Mouse (Mus musculus): ENCODE measurements at regions not wholly inside any gene's neighbourhood (a gene's known extent, or its start where the extent isn't known, plus 50 kb on each side); places are given as distances from the start of the nearest gene placed in this dataset.

GRCm38 (mm10) chr6:67165091-67165490, 72.9 kb upstream of the Serbp1 start:
- no peak overlapping the region for H3K9ac ChIP-seq (replicated peaks; ENCODE audit: low read length, poor library complexity, severe bottlenecking)
- H3K9me3 ChIP-seq (ENCODE audit: low read length) = no peaks in the 10 kb centered on the region
- ATAC-seq (ENCODE audit: low FRiP score) (no peak), DNase-seq (ENCODE audit: low spot score) (no peak)
- H3K4me3 ChIP-seq (ENCODE audit: low read depth, low read length) = no peak overlapping the region
- no peak overlapping the region for H3K27ac ChIP-seq (ENCODE audit: low read depth, low read length)
- no peak for TF ChIP-seq CTCF (IDR thresholded peaks at IDR 0.05)
- peaks cover 4% of the 10 kb centered on the region; the same call in 1 of the 2 replicates for H3K4me1 ChIP-seq (ENCODE audit: insufficient read depth, low read length)
- H3K36me3 ChIP-seq (ENCODE audit: insufficient read depth, low read length) = no peaks in the 10 kb centered on the region
- WGBS = 95% methylated on average over 6 of the region's 6 CpGs
- no peaks in the 10 kb centered on the region for H3K27me3 ChIP-seq (ENCODE audit: insufficient read depth, low read length)
- no peak overlapping the region for H3K4me2 ChIP-seq (ENCODE audit: low read depth, low read length, poor library complexity, severe bottlenecking)

DNA sequence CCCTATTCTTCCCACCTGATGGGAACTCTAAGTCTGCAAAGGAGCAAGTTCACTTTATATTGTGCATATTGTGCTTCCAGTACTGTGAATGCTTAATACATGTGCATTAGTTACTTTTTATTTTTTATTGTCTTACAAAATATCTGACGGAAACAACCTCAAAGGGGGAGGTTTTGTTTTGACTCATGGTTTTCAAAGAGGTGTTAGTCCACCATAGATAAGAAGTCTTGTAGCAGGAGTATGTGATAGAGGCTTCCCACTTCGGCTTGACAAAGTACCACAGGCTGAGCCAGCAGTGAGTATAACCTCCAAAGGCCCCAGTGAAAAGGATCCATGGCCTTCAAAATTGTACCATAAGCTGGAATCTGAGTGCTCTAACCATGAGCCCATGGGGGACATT, 74.0 kb upstream of the Serbp1 start:
- Histone ChIP-seq H3K4me2 (ENCODE audit: low read depth, low read length, poor library complexity, severe bottlenecking) (no peak overlapping the region), H3K4me3 (ENCODE audit: low read depth, low read length) (no peak overlapping the region), H3K9me3 (ENCODE audit: low read length) (no peaks in the 10 kb centered on the region), H3K9ac (replicated peaks; ENCODE audit: low read length, poor library complexity, severe bottlenecking) (no peak overlapping the region), H3K36me3 (ENCODE audit: insufficient read depth, low read length) (no peaks in the 10 kb centered on the region), H3K27ac (ENCODE audit: low read depth, low read length) (no peak overlapping the region), H3K27me3 (ENCODE audit: insufficient read depth, low read length) (no peaks in the 10 kb centered on the region), H3K4me1 (ENCODE audit: insufficient read depth, low read length) (peaks cover 4% of the 10 kb centered on the region; the same call in 1 of the 2 replicates)
- DNase-seq (ENCODE audit: low spot score) = no peak
- ATAC-seq (ENCODE audit: low FRiP score) = no peak
- no peak for TF ChIP-seq CTCF (IDR thresholded peaks at IDR 0.05)
- WGBS = 94% methylated on average over 2 of the region's 2 CpGs

DNA sequence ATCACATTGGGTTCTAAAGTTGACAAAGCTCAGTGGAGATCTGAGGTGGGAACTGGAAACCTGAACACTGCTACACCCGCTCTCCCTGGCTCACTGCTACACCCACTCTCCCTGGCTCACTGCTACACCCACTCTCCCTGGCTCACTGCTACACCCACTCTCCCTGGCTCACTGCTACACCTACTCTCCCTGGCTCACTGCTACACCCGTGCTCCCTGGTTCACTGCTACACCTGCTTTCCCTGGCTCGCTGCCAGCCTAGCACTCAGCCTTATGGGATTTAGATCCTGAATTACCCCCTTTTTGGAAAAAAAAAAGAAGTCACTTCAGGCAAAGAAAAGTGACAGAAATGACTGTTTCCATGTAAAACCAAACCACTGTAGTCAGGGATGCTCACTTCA, 75.2 kb upstream of the Serbp1 start:
- no peaks in the 10 kb centered on the region for H3K36me3 ChIP-seq (ENCODE audit: insufficient read depth, low read length)
- H3K27ac ChIP-seq (ENCODE audit: low read depth, low read length) = no peak overlapping the region
- no peak for TF ChIP-seq CTCF (IDR thresholded peaks at IDR 0.05)
- H3K9me3 ChIP-seq (ENCODE audit: low read length) = no peaks in the 10 kb centered on the region
- 53% methylated on average over 3 of the region's 3 CpGs for WGBS
- no peak overlapping the region for H3K4me3 ChIP-seq (ENCODE audit: low read depth, low read length)
- H3K9ac ChIP-seq (replicated peaks; ENCODE audit: low read length, poor library complexity, severe bottlenecking) = no peak overlapping the region
- H3K4me1 ChIP-seq (ENCODE audit: insufficient read depth, low read length) = no peaks in the 10 kb centered on the region
- H3K4me2 ChIP-seq (ENCODE audit: low read depth, low read length, poor library complexity, severe bottlenecking) = no peak overlapping the region
- ATAC-seq (ENCODE audit: low FRiP score) = no peak
- no peak for DNase-seq (ENCODE audit: low spot score)
- H3K27me3 ChIP-seq (ENCODE audit: insufficient read depth, low read length) = no peaks in the 10 kb centered on the region

GRCm38 (mm10) chr6:67161610-67162009, 76.4 kb upstream of the Serbp1 start:
- Histone ChIP-seq H3K27ac (ENCODE audit: low read depth, low read length) (no peak overlapping the region), H3K4me2 (ENCODE audit: low read depth, low read length, poor library complexity, severe bottlenecking) (no peak overlapping the region), H3K27me3 (ENCODE audit: insufficient read depth, low read length) (no peaks in the 10 kb centered on the region), H3K36me3 (ENCODE audit: insufficient read depth, low read length) (no peaks in the 10 kb centered on the region), H3K9me3 (ENCODE audit: low read length) (no peaks in the 10 kb centered on the region), H3K4me1 (ENCODE audit: insufficient read depth, low read length) (no peaks in the 10 kb centered on the region), H3K9ac (replicated peaks; ENCODE audit: low read length, poor library complexity, severe bottlenecking) (no peak overlapping the region), H3K4me3 (ENCODE audit: low read depth, low read length) (no peak overlapping the region)
- no peak for TF ChIP-seq CTCF (IDR thresholded peaks at IDR 0.05)
- DNase-seq (ENCODE audit: low spot score) = no peak
- ATAC-seq (ENCODE audit: low FRiP score) = no peak
- WGBS = 68% methylated on average over 7 of the region's 7 CpGs

DNA sequence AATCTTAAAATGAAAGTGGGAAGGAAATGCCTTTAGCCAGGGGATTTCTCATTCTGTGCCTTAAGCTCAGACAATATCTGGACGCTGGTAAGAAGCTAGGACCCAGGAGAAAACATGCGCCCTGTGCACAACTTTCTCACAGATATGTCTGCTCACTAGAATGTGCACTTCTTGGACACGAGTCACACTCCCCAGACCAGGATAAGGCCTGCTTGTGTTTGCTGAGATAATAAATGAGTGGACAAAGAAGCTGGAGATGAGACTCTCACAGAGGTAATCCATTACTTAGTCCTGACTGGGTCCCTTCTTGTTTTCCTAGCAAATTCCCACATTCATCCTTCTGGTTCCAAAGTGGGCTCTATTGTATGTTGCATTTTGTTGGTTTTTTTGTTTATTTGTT, 77.4 kb upstream of the Serbp1 start:
- ATAC-seq (ENCODE audit: low FRiP score) = no peak
- H3K4me3 ChIP-seq (ENCODE audit: low read depth, low read length) = no peak overlapping the region
- WGBS = 79% methylated on average over 3 of the region's 3 CpGs

GRCm38 (mm10) chr6:67159726-67160523, 78.1 kb upstream of the Serbp1 start:
- no peaks in the 10 kb centered on the region for H3K27me3 ChIP-seq (ENCODE audit: insufficient read depth, low read length)
- no peak overlapping the region for H3K4me3 ChIP-seq (ENCODE audit: low read depth, low read length)
- H3K9me3 ChIP-seq (ENCODE audit: low read length) = no peaks in the 10 kb centered on the region
- no peak for DNase-seq (ENCODE audit: low spot score)
- H3K4me2 ChIP-seq (ENCODE audit: low read depth, low read length, poor library complexity, severe bottlenecking) = no peak overlapping the region
- no peaks in the 10 kb centered on the region for H3K36me3 ChIP-seq (ENCODE audit: insufficient read depth, low read length)
- no peak overlapping the region for H3K27ac ChIP-seq (ENCODE audit: low read depth, low read length)
- TF ChIP-seq CTCF (IDR thresholded peaks at IDR 0.05) = no peak
- ATAC-seq (ENCODE audit: low FRiP score) = no peak
- no peak overlapping the region for H3K9ac ChIP-seq (replicated peaks; ENCODE audit: low read length, poor library complexity, severe bottlenecking)
- no peaks in the 10 kb centered on the region for H3K4me1 ChIP-seq (ENCODE audit: insufficient read depth, low read length)
- WGBS = 68% methylated on average over 5 of the region's 5 CpGs

More for the DNA sequence above, 77.4 kb upstream of the Serbp1 start:
- no peak for TF ChIP-seq CTCF (IDR thresholded peaks at IDR 0.05)
- Histone ChIP-seq H3K36me3 (ENCODE audit: insufficient read depth, low read length) (no peaks in the 10 kb centered on the region), H3K9me3 (ENCODE audit: low read length) (no peaks in the 10 kb centered on the region), H3K4me2 (ENCODE audit: low read depth, low read length, poor library complexity, severe bottlenecking) (no peak overlapping the region), H3K27me3 (ENCODE audit: insufficient read depth, low read length) (no peaks in the 10 kb centered on the region), H3K9ac (replicated peaks; ENCODE audit: low read length, poor library complexity, severe bottlenecking) (no peak overlapping the region), H3K4me1 (ENCODE audit: insufficient read depth, low read length) (no peaks in the 10 kb centered on the region), H3K27ac (ENCODE audit: low read depth, low read length) (no peak overlapping the region)
- DNase-seq (ENCODE audit: low spot score) = no peak
